Mouse (Mus musculus) embryonic facial prominence, embryonic 11.5 days (tissue): ENCODE measurements around the gene Nek8. TPM values are rescaled to one million over a fixed set of nuclear protein-coding genes. Genes with fewer than 3 reads are reported as not detected.

Source experiments
- ATAC-seq: fragments of 200-750 bp; cut with Nextera tagmentation; replicated peaks from 2 replicates; pipeline ENCODE4 v1.8.0; 2017; ENCODE audit warnings: low read depth; ENCODE audit not compliant: insufficient number of reproducible peaks, low FRiP score, low TSS enrichment
- DNase-seq: peaks from one replicate; pipeline ENCODE4 v3.0.0-alpha.2; 2015; ENCODE audit warnings: low spot score
- H3K27ac ChIP-seq: fragments of 300-500 bp; sonication (generic); replicated peaks from 2 replicates; pipeline ENCODE4 v1.5.1; 2014; ENCODE audit warnings: mild to moderate bottlenecking, low read depth, low read length, control low read depth
- H3K27me3 ChIP-seq: fragments of 300-500 bp; sonication (generic); 2 replicates; pipeline ENCODE4 v1.6.1; 2014; ENCODE audit warnings: mild to moderate bottlenecking, low read length, moderate library complexity, mixed read lengths; ENCODE audit not compliant: control insufficient read depth, insufficient read depth
- H3K36me3 ChIP-seq: fragments of 300-500 bp; sonication (generic); replicated peaks from 2 replicates; pipeline ENCODE4 v1.6.1; 2014; ENCODE audit warnings: low read depth, mild to moderate bottlenecking, low read length, moderate library complexity, mixed read lengths; ENCODE audit not compliant: control insufficient read depth, insufficient read depth
- H3K4me1 ChIP-seq: fragments of 300-500 bp; sonication (generic); 2 replicates; pipeline ENCODE4 v1.6.1; 2014; ENCODE audit warnings: low read length, mixed read lengths; ENCODE audit not compliant: control insufficient read depth, insufficient read depth
- H3K4me2 ChIP-seq: fragments of 300-500 bp; sonication (generic); 2 replicates; pipeline ENCODE4 v1.6.1; 2014; ENCODE audit warnings: low read depth, mild to moderate bottlenecking, control low read depth, low read length, moderate library complexity
- H3K4me3 ChIP-seq: fragments of 300-500 bp; sonication (generic); 2 replicates; pipeline ENCODE4 v1.5.1; 2014; ENCODE audit warnings: low read depth, low read length, control low read depth
- H3K9ac ChIP-seq: fragments of 300-500 bp; sonication (generic); replicated peaks from 2 replicates; pipeline ENCODE4 v1.6.1; 2014; ENCODE audit warnings: mild to moderate bottlenecking, control low read depth, low read length
- H3K9me3 ChIP-seq: fragments of 300-500 bp; sonication (generic); replicated peaks from 2 replicates; pipeline ENCODE4 v1.6.1; 2016; ENCODE audit warnings: mild to moderate bottlenecking, low read length, inconsistent platforms, mixed read lengths; ENCODE audit not compliant: control insufficient read depth
- WGBS: fragments of 180-500 bp; shearing (Covaris S2); extraction: QIAGEN DNeasy Blood & Tissue Kit; methylation state at CpG from one replicate; pipeline ENCODE4 v1.1.7; 2014; 5-methylcytosine and 5-hydroxymethylcytosine counted together
- polyA plus RNA-seq: library from polyadenylated mRNA; unstranded; fragments of >200 nt; fragmentation: Nextera tagmentation; extraction: Ambion mirVana; gene quantifications from 2 replicates; pipeline ENCODE4 v1.2.1, GENCODE M21; 2014

Gene Nek8
- polyA plus RNA-seq, 1 experiment from 2014 or later, result 8.6 TPM

GRCm38 (mm10) chr11:78163045-78163444 is 13.4 kb downstream of the Nek8 start:
- peaks cover 21% of the 10 kb centered on the region for H3K36me3 ChIP-seq
- H3K4me1 ChIP-seq, result peaks cover 9% of the 10 kb centered on the region
- no peak for DNase-seq

GRCm38 (mm10) chr11:78162504-78162903 is 14.0 kb downstream of the Nek8 start:
- H3K9me3 ChIP-seq, result no peaks in the 10 kb centered on the region
- H3K27ac ChIP-seq, result no peak overlapping the region
- H3K9ac ChIP-seq, result peak overlapping the region; percentile 6; the same call in 1 of the 2 replicates
- H3K4me2 ChIP-seq, result peak overlapping the region; percentile 90; the same call in 1 of the 2 replicates
- DNase-seq (no peak), ATAC-seq (no peak)
- H3K27me3 ChIP-seq, result no peaks in the 10 kb centered on the region
- H3K36me3 ChIP-seq, result peaks cover 21% of the 10 kb centered on the region
- 47% methylated on average over 6 of the region's 6 CpGs for WGBS
- H3K4me3 ChIP-seq, result 0 out of 2 replicates have a peak overlapping the region, but pooled peaks have one; percentile 9
- peaks cover 9% of the 10 kb centered on the region for H3K4me1 ChIP-seq

More at GRCm38 (mm10) chr11:78163045-78163444, 13.4 kb downstream of the Nek8 start:
- peak overlapping the region; percentile 98 for H3K27ac ChIP-seq
- ATAC-seq, result no peak
- H3K9me3 ChIP-seq, result no peaks in the 10 kb centered on the region
- H3K4me2 ChIP-seq, result peak overlapping the region; percentile 90
- H3K27me3 ChIP-seq, result no peaks in the 10 kb centered on the region
- 43% methylated on average over 2 of the region's 2 CpGs for WGBS
- H3K9ac ChIP-seq, result peak overlapping the region; percentile 99
- H3K4me3 ChIP-seq, result peak overlapping the region; percentile 100

GRCm38 (mm10) chr11:78161968-78162367 is 14.5 kb downstream of the Nek8 start:
- Histone ChIP-seq H3K27ac (no peak overlapping the region), H3K4me3 (no peak overlapping the region), H3K4me2 (peak overlapping the region; percentile 2; the same call in 1 of the 2 replicates), H3K4me1 (peaks cover 9% of the 10 kb centered on the region), H3K27me3 (no peaks in the 10 kb centered on the region), H3K9ac (0 out of 2 replicates have a peak overlapping the region, but pooled peaks have one; percentile 6), H3K36me3 (peaks cover 21% of the 10 kb centered on the region), H3K9me3 (no peaks in the 10 kb centered on the region)
- ATAC-seq, result no peak
- DNase-seq, result no peak
- 47% methylated on average over 4 of the region's 4 CpGs for WGBS

- ATAC-seq (no peak), DNase-seq (no peak)
- 89% methylated on average over 14 of the region's 14 CpGs for WGBS
- no peak overlapping the region for H3K27ac ChIP-seq
- H3K36me3 ChIP-seq, result peaks cover 23% of the 10 kb centered on the region
- H3K9me3 ChIP-seq, result no peaks in the 10 kb centered on the region
- peaks cover 8% of the 10 kb centered on the region for H3K4me1 ChIP-seq
- H3K27me3 ChIP-seq, result no peaks in the 10 kb centered on the region
- H3K4me2 ChIP-seq, result no peak overlapping the region
- H3K4me3 ChIP-seq, result no peak overlapping the region
- H3K9ac ChIP-seq, result no peak overlapping the region
Measured at GRCm38 (mm10) chr11:78161169-78161568, 15.3 kb downstream of the Nek8 start.

GRCm38 (mm10) chr11:78160675-78161074 is 15.8 kb downstream of the Nek8 start:
- Histone ChIP-seq H3K9me3 (no peaks in the 10 kb centered on the region), H3K4me3 (no peak overlapping the region), H3K4me1 (peaks cover 6% of the 10 kb centered on the region), H3K27me3 (no peaks in the 10 kb centered on the region), H3K9ac (no peak overlapping the region), H3K27ac (no peak overlapping the region), H3K36me3 (peaks cover 23% of the 10 kb centered on the region), H3K4me2 (no peak overlapping the region)
- ATAC-seq (no peak), DNase-seq (no peak)
- 90% methylated on average over 3 of the region's 3 CpGs for WGBS

GRCm38 (mm10) chr11:78160171-78160570 is 16.3 kb downstream of the Nek8 start:
- no peak overlapping the region for H3K4me3 ChIP-seq
- 87% methylated on average over 18 of the region's 18 CpGs for WGBS
- ATAC-seq, result no peak
- DNase-seq, result no peak
- no peaks in the 10 kb centered on the region for H3K9me3 ChIP-seq
- peaks cover 23% of the 10 kb centered on the region for H3K36me3 ChIP-seq
- no peak overlapping the region for H3K9ac ChIP-seq
- no peaks in the 10 kb centered on the region for H3K27me3 ChIP-seq
- no peak overlapping the region for H3K4me2 ChIP-seq
- H3K27ac ChIP-seq, result no peak overlapping the region
- H3K4me1 ChIP-seq, result peaks cover 6% of the 10 kb centered on the region

- H3K4me2 ChIP-seq, result no peak overlapping the region
- no peak overlapping the region for H3K4me3 ChIP-seq
- peaks cover 6% of the 10 kb centered on the region for H3K4me1 ChIP-seq
- no peaks in the 10 kb centered on the region for H3K27me3 ChIP-seq
- no peaks in the 10 kb centered on the region for H3K9me3 ChIP-seq
- H3K36me3 ChIP-seq, result peaks cover 27% of the 10 kb centered on the region
- ATAC-seq, result no peak
- no peak for DNase-seq
- H3K27ac ChIP-seq, result no peak overlapping the region
- WGBS, result 77% methylated on average over 7 of the region's 7 CpGs
- no peak overlapping the region for H3K9ac ChIP-seq
Measured at GRCm38 (mm10) chr11:78159557-78159956, 16.9 kb downstream of the Nek8 start.

GRCm38 (mm10) chr11:78159096-78159495 is 17.4 kb downstream of the Nek8 start:
- Histone ChIP-seq H3K36me3 (peaks cover 29% of the 10 kb centered on the region), H3K4me2 (no peak overlapping the region), H3K9me3 (no peaks in the 10 kb centered on the region), H3K4me3 (no peak overlapping the region), H3K27ac (no peak overlapping the region), H3K27me3 (no peaks in the 10 kb centered on the region), H3K4me1 (peaks cover 6% of the 10 kb centered on the region), H3K9ac (no peak overlapping the region)
- 26% methylated on average over 2 of the region's 2 CpGs for WGBS
- peak; percentile 90 for DNase-seq
- no peak for ATAC-seq
